Mouse (Mus musculus) retina, adult 2 months (tissue): ENCODE measurements around the gene Mtif2.
"Not testable (repeated sequence)": the region's sequence is repeated elsewhere in the genome, so short reads cannot be mapped to it uniquely, and the experiment has no call there.

Source experiments
- DNase-seq: peaks from one replicate; pipeline ENCODE4 v3.0.0-alpha.2; 2012; ENCODE audit warnings: low read depth, low spot score

Mtif2 gene

GRCm38 (mm10) chr11:29525988-29526794 is at the start of gene Mtif2:
TSS of gene Mtif2 (plus strand) at chr11:29526408.
- DNase-seq, result peak; percentile 80

GRCm38 (mm10) chr11:29493135-29493534 is 33.1 kb upstream of the Mtif2 start:
- no peak for DNase-seq

- DNase-seq, result no peak
These were observed 29.2 kb upstream of the Mtif2 start for GRCm38 (mm10) chr11:29496962-29497361.

- DNase-seq, result no peak
These were observed 22.0 kb upstream of the Mtif2 start for GRCm38 (mm10) chr11:29503948-29504893.

- DNase-seq, result no peak
These were observed 21.1 kb upstream of the Mtif2 start for GRCm38 (mm10) chr11:29504899-29505625.

- DNase-seq, result no peak
These were observed 16.8 kb upstream of the Mtif2 start for GRCm38 (mm10) chr11:29509421-29509820.

- no peak for DNase-seq
These were observed 13.2 kb upstream of the Mtif2 start for GRCm38 (mm10) chr11:29512818-29513535.

GRCm38 (mm10) chr11:29514325-29514681 is 11.9 kb upstream of the Mtif2 start:
- DNase-seq, result no peak

GRCm38 (mm10) chr11:29514682-29515412 is 11.4 kb upstream of the Mtif2 start, which contains the start of gene Prorsd1:
TSS of gene Prorsd1 (minus strand) at chr11:29515033.
- peak; percentile 77 for DNase-seq

GRCm38 (mm10) chr11:29538201-29538600 is 12.0 kb downstream of the Mtif2 start:
- DNase-seq, result no peak

GRCm38 (mm10) chr11:29544225-29544945 is 18.2 kb downstream of the Mtif2 start:
- DNase-seq, result no peak

GRCm38 (mm10) chr11:29545150-29545752 is 19.0 kb downstream of the Mtif2 start:
- not testable (repeated sequence) for DNase-seq

- DNase-seq, result not testable (repeated sequence)
These were observed 20.1 kb downstream of the Mtif2 start for GRCm38 (mm10) chr11:29546297-29546696.

- DNase-seq, result no peak
These were observed 20.6 kb downstream of the Mtif2 start for GRCm38 (mm10) chr11:29546762-29547161.

GRCm38 (mm10) chr11:29547249-29547751 is 21.1 kb downstream of the Mtif2 start:
- DNase-seq, result no peak

GRCm38 (mm10) chr11:29547752-29548503 is 21.7 kb downstream of the Mtif2 start, which contains the start of the genes Clhc1 and Rps27a:
TSS of gene Clhc1 (plus strand) at chr11:29547950.
TSS of gene Rps27a (minus strand) at chr11:29548109.
- peak; percentile 93 for DNase-seq

- DNase-seq, result no peak
These were observed 22.6 kb downstream of the Mtif2 start for GRCm38 (mm10) chr11:29548504-29549424.
